Mouse (Mus musculus): ENCODE data around the gene Dact2. TPM values are rescaled to one million over a fixed set of nuclear protein-coding genes. Genes with fewer than 3 reads are reported as not detected.

The Dact2 gene
- polyA plus RNA-seq, 1 experiment from 2014 or later, result 21.1 TPM

DNA sequence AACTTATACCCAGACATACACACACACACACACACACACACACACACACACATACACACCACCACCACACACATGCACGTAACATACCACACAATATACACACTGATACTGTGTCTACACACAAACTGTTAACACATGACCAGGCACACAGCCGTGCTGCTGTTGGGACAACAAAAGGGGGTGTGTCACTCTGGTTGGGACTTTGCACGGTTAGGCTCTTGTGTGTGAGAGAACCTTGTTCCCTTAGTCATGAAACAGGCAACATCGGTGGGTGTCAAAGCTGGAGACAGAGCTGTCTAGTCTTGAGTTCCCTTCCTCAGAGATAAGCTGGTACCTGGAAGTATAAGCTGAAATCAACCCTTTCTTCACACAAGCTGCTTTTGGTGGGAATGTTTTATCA, 29.1 kb downstream of the Dact2 start:
- DNase-seq (ENCODE audit: low spot score), result no peak

DNA sequence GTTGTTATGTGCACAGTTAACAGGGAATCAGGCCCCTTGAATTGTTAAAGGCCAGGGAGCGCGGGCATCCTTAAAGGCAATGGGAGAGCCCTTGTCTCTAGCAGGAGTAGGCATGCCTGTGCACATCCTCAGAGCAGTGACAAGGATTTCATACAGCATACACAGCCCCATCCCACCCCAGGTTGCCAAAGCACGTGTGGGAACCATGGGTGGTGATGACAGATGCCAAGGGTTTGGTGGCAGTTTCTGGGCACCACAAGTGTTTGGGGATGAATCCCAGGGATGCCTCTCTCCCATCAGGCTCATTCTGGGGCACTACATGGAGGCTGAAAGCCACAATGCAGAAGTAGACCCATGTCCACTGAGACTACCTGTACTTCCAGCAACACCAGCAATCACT, 29.7 kb downstream of the Dact2 start:
- no peak for DNase-seq (ENCODE audit: low spot score)

DNA sequence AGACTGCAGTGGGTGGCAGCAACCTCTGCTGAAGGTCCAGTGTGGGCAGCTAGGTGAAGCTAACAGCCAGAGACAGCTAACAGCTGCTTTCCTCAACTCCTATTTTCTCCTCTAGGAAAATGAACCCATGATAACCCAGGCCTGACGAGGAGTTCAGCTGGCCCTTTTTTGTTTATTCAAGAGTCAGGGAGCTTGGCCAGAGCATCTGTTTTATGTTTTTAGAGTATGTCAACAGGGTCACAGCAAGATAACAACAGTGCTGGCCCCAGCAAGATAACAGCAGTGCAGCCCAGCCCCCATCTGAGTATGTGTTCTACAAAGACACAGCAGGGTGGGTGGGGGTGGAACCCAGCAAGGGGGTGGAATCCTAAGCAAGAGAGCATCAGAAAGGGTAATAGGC, 30.6 kb downstream of the Dact2 start:
- no peak for DNase-seq (ENCODE audit: low spot score)

DNA sequence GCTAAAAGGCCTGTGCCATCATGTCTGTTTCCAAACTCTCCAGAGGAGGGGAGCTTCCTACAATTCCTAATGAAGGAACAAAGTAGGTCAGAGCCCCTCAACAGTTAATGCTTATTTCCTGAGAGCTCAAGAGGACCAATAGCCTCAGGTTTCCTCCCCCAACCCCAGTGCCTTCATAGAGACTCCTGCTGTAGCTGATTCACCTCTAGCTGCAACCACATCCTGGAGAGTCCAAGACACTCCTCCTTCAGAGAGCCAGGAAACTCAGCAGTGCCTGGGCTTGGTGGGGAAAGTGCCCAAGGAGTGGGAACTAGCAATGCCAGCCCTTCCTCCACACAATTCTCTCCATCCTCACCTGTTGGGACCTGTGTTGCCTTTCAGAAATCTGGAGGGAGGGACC, 31.4 kb downstream of the Dact2 start:
- peak; percentile 13 for DNase-seq (ENCODE audit: low spot score)

DNA sequence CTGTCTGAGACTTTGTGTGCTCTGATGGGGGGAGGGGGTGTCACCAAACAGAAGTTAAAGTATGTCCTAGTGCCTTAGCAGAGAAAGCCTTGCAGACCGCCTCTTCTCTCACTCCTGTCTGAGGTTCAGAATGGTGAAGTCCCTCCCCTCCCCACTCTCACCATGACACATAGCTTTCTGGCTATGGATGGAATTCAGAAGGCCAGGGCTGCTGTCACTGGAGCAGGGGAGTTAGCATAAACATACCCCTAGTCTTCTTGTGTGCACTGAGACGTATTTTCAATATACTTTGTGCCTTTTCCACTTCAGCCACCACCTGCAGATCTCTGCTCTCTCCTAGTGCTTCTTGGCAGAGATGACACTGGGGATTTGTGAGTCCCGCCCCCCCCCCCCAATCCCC, 31.9 kb downstream of the Dact2 start:
- DNase-seq (ENCODE audit: low spot score), result no peak

DNA sequence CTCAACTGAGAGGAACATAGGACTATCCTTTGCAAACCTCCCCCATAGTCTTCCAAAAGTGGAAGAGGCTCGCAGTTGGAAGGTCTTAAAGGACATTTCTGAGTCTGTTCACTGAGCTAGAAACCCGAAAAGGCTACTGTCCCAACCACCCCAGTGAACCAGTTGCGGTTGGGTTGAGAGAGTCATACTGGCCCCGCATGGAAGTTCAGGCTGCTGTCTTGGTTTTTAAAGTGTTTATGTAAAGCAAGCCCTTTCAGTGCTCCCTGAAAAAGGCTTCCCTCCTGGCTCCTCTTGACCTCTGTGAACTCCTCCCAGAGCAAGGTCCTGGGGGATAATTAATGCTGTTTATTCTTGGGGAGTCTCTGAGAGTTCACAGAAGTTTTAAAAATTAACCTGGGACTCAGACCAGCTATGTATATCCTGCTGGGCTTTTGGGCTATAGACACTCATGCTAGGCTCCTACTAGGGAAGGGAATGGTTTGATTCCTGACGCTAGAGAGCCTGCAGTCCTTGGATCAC, 33.1 kb downstream of the Dact2 start:
- DNase-seq (ENCODE audit: low spot score), result no peak

DNA sequence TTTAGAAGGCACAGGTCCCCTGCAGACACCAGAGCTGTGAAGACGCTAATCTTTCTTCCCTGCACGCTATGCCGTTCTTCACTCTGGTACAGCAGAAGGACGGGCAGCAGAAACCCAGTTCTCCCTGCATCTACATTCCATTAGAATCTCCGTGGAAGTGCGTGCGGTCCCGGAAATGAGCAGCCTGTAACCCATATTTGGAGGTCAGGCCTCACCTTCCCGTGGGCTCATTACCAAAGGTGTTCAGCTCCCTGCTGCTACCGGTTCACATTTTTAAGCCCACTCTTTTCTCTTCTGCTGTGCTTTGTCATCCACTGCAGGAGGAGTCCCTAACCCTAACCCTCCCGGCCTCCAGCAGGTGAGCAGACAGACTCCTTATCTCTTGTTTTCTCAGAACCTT, 34.7 kb downstream of the Dact2 start:
- DNase-seq (ENCODE audit: low spot score), result no peak

DNA sequence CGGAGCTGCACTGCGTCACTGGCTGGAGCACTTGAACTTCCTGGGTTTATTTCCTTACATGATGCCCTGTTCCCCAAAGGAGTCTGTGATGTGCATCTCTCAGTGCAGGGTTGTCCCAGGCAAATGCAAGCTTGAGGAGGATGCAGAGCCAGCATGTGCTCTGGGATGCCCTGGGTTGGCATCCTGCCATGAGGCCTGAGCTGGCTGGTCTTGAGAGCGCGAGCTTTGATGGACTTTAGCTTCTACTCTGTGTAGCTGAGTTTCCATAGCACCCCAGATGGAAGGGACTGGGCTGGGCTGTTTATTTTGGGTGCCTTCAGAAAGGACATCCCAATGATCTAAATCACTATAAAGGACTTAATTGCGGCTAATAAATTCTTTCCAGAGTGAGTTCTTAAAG, 36.5 kb downstream of the Dact2 start:
- no peak for DNase-seq (ENCODE audit: low spot score)

DNA sequence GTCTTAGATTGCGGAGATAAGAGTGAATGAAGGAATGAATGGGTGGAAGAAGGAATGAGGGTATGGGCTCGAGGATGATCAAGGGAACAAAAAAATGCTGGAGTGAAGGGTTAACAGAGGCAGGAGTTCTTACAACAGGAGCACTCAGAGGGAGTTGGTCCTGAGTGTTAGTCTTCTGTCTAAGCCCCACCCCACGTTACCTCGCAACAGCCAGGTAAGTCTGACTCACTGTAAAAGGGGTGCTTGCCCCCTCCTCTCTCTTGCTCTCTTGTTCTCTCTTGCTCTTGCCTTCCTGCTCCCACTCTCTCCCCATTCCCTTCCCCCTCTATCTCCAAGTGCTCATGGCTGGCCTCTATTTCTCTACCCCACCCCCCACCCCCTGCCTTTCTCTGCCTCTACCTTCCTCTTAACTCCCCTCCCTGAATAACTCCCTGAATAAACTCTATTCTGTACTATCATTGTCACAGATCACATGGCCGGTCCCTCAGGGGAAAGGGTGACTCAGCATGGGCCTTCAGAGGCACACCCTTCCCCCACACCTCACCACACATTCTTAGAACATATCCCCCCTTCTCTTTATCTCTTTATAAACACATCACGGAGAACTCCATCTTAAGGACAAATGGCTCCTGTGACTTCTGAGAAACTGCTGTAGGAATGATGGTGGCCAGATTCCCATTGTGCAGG, 37.2 kb downstream of the Dact2 start:
- DNase-seq (ENCODE audit: low spot score), result no peak

DNA sequence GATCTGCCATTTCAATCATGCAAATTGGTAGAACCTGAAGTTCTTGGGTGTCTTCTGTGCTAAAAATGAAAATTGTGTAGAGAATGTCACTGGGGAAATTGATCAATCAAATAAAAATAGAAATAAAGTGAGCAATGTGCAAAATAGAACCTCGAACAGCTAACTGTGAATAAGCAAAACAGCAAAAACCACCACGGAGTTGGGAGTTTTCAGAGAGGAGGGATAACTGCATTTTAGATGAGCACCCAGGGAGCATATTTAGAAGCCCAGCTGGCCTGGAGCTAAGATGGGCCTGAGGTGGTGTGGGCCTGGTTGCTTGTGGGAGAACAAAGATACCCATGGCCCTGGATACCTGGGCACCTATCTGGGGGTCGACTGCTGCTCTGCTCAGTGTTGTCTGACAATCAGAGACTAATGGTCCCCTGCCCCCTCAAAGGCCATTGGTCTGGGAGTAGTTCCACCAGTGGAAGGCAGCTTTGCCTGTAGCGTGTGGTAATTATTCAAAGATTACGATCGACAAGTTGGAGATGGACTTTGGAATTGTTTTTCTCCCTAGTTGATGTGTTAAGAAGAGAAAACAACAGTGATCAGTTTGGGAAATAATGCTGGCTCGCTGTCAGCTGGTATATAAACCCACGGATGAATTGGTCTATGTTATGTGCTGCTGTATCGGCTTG, 38.0 kb downstream of the Dact2 start:
- no peak for DNase-seq (ENCODE audit: low spot score)

DNA sequence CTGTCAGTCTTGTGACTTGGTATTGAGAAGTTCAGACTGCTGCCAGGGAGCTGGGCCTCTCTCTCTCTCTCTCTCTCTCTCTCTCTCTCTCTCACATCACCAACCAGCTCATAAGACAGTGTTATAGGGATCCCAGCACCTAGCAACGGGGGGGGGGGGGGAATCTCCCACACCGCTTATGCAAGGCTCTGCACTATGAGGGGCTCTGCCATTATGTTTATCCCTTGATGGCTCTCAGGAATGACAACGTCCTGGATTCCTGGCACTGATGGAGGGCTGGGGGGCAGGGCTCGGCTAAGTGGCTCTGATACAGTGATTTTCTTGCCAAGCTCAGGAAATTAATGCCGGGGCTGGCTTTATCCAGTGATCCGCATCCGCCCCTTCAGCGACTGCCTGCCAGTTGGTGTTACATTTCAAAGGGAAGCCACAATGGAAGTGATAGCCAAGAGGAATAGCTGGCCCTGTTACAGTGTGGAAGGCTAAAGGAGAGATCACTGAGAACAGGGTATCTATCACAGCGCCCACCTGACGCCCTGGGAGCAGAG, 38.7 kb downstream of the Dact2 start:
- no peak for DNase-seq (ENCODE audit: low spot score)

DNA sequence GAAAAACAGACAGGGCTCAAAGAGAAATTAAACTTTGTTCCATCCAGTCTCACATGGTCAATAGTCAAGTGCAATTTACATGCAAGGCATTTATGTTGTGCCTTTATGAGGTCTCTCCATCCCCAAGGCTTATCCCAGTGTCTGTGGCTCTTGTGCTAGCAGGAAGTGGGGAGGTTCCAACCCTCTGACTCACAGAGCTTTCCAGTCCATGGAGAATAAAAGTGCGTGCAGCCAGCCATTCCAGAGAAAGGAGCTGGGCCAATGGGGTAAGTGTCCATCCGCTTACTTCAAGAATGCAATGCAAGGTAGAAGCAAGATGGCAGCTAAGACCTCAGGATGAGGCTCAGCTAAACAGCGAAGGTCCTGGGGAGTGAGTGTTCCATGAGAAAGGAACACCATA, 43.3 kb downstream of the Dact2 start:
- no peak for DNase-seq (ENCODE audit: low spot score)

DNA sequence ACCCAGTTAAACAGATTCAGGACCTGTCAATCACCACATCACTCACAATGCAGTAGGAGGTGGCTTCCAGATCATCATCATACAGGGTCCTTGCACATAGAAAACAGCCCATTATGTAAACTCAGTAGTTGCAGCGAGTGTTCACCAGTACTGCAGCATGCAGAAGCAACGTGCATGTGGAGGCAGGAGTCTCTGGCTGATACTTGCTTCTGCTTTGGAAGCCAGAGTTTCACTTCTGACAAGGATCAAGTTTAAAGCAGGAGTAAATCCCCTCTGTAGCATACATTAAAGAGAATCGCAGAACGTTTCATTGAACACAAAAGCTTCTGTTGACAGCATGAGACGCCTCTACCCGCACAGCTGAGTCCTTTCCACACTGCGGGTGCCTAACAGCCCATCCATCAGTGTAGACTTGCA, 46.3 kb downstream of the Dact2 start:
- no peak for DNase-seq (ENCODE audit: low spot score)

Other genes starting within 250 kb of the Dact2 start
- not detected in 2 replicates for gene Gm7356, start 200.6 kb downstream of the Dact2 start, polyA plus RNA-seq (2015; fragmentation: Nextera tagmentation; extraction: Ambion mirVana)
- not detected in 2 replicates for gene Gm7358, start 144.8 kb downstream of the Dact2 start, polyA plus RNA-seq (2015; fragmentation: Nextera tagmentation; extraction: Ambion mirVana)
- 4.7 and 4.8 TPM in 2 replicates for gene Smoc2, start 75.2 kb upstream of the Dact2 start, polyA plus RNA-seq (2015; fragmentation: Nextera tagmentation; extraction: Ambion mirVana)

All from thymus, postnatal 0 days (tissue).